Mouse (Mus musculus) inflammation-experienced regulatory T-cells, adult 6 months (primary cell): Measurements from ENCODE around the gene Nucb1. TPM values are rescaled to one million over a fixed set of nuclear protein-coding genes. Genes with fewer than 3 reads are reported as not detected.

Experiments used
- ATAC-seq: one replicate; pipeline ENCODE4 v1.8.0; 2017
- polyA plus RNA-seq, 3 experiments: library from polyadenylated mRNA; unstranded; fragments of 100-300 nt; shearing (Covaris generic); gene quantifications; one replicate each; pipeline ENCODE4 v1.2.1; 2017

Nucb1 gene
- polyA plus RNA-seq, 3 experiments from 2014 or later = 119 to 153 (median 121) TPM

DNA sequence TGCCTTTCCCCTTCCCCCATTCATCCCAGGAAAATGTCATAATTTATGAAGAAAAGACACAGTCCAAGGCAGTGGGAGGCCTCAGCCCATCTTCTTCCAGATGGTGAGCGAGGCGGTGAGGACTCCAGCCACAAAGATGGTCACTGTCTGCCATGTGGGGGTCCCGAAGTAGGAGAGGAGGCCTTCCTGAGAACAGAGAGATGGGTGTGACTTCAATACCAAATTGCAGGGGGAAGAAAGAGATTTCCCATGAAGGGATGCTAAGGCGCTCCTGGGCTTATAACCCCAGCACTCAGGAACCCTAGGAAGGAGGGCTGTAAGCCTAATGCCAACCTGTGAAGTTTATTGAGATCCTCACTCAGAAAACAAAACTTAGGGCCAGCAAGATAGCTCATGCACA is 48.4 kb downstream of the Nucb1 start:
- no peak for ATAC-seq

DNA sequence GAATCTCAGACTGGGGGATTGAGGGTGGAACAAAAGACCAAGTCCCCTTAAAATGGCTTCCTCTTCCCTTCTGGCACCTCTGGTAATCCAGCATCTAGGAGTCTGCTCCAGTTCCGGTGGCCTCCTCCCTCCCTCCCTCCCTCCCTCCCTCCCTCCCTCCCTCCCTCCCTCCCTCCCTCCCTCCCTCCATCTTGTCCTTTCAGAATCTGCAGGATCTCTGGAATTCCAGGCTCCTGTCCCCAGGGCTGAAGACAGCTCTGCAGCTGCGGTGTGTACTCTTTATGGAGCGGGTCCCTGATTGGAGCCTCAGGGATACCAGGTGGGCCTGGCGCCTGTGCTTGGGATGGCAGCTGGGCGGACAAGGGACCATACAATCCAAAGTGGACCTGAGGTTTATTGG is 48.9 kb downstream of the Nucb1 start:
- no peak for ATAC-seq

DNA sequence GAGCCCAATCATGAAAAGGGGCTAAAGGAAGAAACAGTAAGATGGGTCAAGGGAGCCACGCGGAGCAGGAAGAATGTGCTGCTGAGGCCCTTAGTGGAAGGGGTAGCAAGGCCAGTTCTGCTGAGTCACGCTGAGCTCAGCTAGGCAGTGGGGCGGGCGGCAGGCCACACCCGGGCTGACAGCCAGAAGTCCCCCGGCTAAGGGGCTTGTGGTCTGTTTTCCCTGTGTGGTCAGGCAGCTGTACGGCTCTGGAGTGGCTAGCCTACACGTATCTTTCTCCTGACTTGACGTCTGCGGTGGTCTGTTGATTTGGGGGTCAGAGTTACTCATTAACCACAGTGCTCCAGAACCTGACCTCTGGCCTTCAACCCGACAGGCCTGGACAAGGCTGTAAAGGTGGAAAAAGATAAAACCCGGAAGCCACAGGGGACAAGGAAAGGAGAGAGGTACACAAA is 49.3 kb downstream of the Nucb1 start:
- no peak for ATAC-seq

DNA sequence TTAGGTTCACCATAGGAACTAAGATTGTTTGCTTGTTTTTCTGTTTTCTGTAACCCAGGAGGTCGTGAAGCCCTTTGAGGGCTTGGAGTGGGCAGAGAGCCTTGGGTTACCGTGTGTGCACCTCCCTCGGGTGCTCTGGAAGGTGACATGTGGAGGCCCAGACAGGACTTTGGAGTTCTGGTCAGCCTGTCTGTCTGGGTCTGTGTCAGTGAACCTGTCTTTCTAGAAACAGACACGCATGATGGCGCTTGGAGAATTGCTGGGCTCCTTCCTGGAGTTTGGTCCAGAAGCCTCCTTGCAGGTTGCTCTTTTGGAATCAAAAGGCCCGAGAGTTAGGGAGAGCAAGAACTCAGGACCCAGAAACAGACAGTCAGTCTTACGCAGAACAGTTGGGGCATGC is 49.8 kb downstream of the Nucb1 start:
- no peak for ATAC-seq

DNA sequence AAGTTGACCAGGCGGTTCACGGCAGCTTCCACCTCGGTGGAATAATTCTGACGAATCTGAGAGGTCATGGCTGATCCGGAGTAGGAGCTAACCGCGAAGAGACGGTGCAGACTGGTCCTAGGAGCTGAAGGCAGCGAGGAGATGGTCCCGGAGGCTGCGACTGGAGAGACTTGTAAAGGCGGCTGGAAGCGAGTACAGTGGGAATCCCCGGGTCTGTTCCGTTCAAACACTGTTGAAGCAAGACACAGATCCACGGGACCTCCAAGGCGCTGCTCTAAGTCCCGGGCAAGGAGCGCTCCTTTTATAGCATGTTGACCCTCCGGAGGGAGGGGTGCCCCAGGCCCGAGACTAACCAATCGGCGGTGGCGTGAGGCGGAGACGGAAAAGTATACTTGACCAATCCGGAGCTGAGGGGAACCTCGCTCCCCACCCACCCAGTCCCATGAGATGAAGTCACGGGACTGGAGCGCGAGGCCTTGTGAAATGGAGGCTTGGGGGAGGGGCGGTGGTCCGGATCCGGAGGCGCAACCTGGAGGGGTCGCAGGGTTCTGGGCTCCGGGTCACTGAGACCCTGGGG is 50.6 kb downstream of the Nucb1 start, which contains the start of gene Ftl1:
Ftl1 (minus strand) TSS at position 321 of the 577 bp plus-strand sequence.
- peak; percentile 85 for ATAC-seq

- ATAC-seq = peak; percentile 41
These were observed 51.2 kb downstream of the Nucb1 start for GRCm38 (mm10) chr7:45458748-45459563.

DNA sequence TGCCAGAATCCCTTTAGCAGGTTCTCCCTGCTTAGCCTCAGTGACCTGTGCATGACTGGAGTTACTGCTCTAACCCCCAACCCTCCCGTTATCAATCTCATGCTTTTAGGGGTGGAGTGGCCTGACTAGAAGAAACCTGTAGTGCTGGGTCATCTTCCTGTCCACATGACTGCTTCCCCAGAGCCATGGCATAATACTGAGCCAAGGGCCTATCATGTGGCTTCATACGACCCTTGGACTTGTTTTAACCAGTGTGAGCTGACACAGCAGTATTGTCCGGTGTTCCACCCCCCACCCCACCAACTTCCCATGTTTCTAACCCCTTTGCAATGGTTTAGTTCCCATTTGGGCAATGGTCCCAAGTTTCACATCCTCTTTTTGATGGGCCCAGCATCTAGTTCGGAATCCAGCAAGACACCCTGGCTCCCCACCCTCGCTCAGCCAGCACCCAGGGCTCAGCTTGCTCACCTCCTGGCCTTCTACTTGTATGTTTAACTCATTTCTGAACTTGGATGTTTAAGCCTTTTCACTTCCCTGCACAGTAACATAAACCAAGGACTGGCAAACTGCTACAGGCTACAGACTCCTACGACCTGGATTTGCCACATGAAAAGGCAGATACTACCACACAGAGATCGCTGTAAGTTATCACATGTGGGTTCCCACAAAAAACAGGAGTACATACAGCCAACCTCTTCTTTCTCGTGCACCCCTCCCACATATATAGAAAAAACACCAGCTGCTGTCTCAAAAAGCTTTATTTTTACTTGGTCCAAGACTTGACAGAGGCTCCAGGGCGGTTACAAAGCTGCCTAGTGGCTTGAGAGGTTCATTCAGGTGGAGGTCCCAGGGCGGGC is 52.8 kb downstream of the Nucb1 start:
- ATAC-seq = no peak

GRCm38 (mm10) chr7:45456721-45457203 is 53.4 kb downstream of the Nucb1 start:
- ATAC-seq = no peak

GRCm38 (mm10) chr7:45455932-45456696 is 54.1 kb downstream of the Nucb1 start:
- ATAC-seq = no peak

DNA sequence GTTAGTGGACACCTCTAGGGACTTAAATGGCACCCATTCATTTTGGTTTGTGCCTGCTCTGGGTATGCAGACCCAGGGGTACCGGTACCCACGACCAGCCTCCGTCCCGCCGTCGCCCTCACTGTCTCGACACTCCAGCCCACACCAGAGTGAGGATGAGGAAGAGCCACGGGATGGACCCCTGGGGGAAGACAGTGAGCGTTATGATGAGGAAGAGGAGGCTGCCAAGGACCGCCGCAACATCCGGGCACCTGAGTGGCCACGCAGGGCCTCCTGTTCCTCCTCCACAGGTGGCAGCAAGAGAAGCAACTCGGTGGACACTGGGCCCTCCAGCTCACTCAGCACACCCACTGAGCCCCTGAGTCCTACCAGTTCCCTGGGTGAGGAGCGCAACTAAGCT is 55.2 kb downstream of the Nucb1 start:
- no peak for ATAC-seq

GRCm38 (mm10) chr7:45451344-45451982 is 58.7 kb downstream of the Nucb1 start:
- ATAC-seq = peak; percentile 89

- no peak for ATAC-seq
These were observed 60.2 kb downstream of the Nucb1 start for GRCm38 (mm10) chr7:45449974-45450373.

DNA sequence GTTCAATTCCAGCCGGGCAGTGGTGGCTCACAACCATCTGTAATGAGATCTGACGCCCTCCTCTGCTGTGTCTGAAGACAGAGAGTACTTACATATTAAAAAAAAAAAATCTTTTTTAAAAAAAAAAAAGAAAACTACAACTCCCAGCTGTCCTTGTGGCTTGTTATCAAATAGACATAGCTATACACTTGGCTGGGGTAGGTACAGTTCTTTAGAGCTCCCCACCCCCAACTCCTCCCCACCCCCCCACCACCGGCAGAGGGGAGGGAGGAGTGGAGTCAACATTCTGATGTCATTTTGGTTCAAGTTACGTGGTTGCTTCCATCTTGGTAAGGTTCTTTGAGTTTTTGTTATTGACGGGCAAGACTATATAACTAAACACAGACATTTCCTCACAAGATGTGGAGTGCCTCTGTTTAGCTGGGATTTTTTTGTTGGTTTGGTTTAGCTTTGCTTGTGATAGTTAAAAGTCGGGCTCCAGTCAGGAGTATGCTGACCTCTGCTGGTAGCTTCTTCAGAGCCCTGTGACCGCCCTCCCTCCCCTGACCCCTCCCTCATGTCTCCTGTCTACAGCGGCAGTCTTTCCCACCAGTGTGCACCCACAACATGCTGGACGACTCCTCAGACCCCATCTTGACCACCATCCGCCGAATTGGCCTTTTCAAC is 62.7 kb downstream of the Nucb1 start:
- ATAC-seq = no peak

GRCm38 (mm10) chr7:45446589-45446988 is 63.6 kb downstream of the Nucb1 start:
- no peak for ATAC-seq

- ATAC-seq = no peak
These were observed 66.4 kb downstream of the Nucb1 start for GRCm38 (mm10) chr7:45443526-45444420.

Other genes starting within 250 kb of the Nucb1 start
- under 1 TPM in 1 of 3 experiments, not detected in 2; 0.50 TPM for gene Slc6a21, start 232.9 kb downstream of the Nucb1 start, polyA plus RNA-seq
- 10 to 100 TPM; 17.2 to 21.7 (median 19.3) TPM for gene Trpm4, start 176.6 kb downstream of the Nucb1 start, polyA plus RNA-seq
- gene Hrc, start 175.1 kb downstream of the Nucb1 start, polyA plus RNA-seq = not detected
- gene Ppfia3, start 143.4 kb downstream of the Nucb1 start, polyA plus RNA-seq = under 1 TPM in 2 of 3 experiments, not detected in 1; 0.19 to 0.60 TPM
- gene Lin7b, start 139.8 kb downstream of the Nucb1 start, polyA plus RNA-seq = not detected
- 100 to 1,000 TPM in 1 of 3 experiments, 10 to 100 TPM in 2; 72.4 to 131 (median 77.7) TPM for gene Snrnp70, start 114.7 kb downstream of the Nucb1 start, polyA plus RNA-seq
- not detected for gene Kcna7, start 104.8 kb downstream of the Nucb1 start, polyA plus RNA-seq
- gene Ntf5, start 96.7 kb downstream of the Nucb1 start, polyA plus RNA-seq = under 1 TPM in 2 of 3 experiments, not detected in 1; 0.31 to 0.34 TPM
- gene Lhb, start 89.6 kb downstream of the Nucb1 start, polyA plus RNA-seq = not detected
- 1 to 10 TPM; 6.7 to 10.0 (median 9.7) TPM for gene Gys1, start 75.6 kb downstream of the Nucb1 start, polyA plus RNA-seq
- 10 to 100 TPM; 36.7 to 48.4 (median 43.8) TPM for gene Ruvbl2, start 72.3 kb downstream of the Nucb1 start, polyA plus RNA-seq
- gene Ftl1, start 50.5 kb downstream of the Nucb1 start, polyA plus RNA-seq = 1,000 to 10,000 TPM; 1,271 to 2,003 (median 1,772) TPM
- 100 to 1,000 TPM; 138 to 175 (median 143) TPM for gene Bax, start 43.5 kb downstream of the Nucb1 start, polyA plus RNA-seq
- gene Tulp2, start 28.5 kb downstream of the Nucb1 start, polyA plus RNA-seq = 1 to 10 TPM in 1 of 3 experiments, under 1 TPM in 2; 0.23 to 1.8 (median 0.29) TPM
- not detected for gene Gm45808, start 23.6 kb downstream of the Nucb1 start, polyA plus RNA-seq
- 1 to 10 TPM; 1.0 to 1.1 (median 1.1) TPM for gene Dhdh, start 21.6 kb downstream of the Nucb1 start, polyA plus RNA-seq
- 10 to 100 TPM; 30.4 to 76.6 (median 56.4) TPM for gene Ppp1r15a, start 15.9 kb upstream of the Nucb1 start, polyA plus RNA-seq
- under 1 TPM; 0.36 to 0.78 (median 0.53) TPM for gene Plekha4, start 15.9 kb upstream of the Nucb1 start, polyA plus RNA-seq
- gene Hsd17b14, start 44.5 kb upstream of the Nucb1 start, polyA plus RNA-seq = under 1 TPM; 0.82 to 0.95 (median 0.91) TPM
- gene Bcat2, start 59.7 kb upstream of the Nucb1 start, polyA plus RNA-seq = 10 to 100 TPM; 33.2 to 54.7 (median 51.4) TPM
- not detected for gene Fgf21, start 105.1 kb upstream of the Nucb1 start, polyA plus RNA-seq
- not detected for gene Fut1, start 106.9 kb upstream of the Nucb1 start, polyA plus RNA-seq
- gene Izumo1, start 111.4 kb upstream of the Nucb1 start, polyA plus RNA-seq = not detected
- under 1 TPM in 1 of 3 experiments, not detected in 2; 0.17 TPM for gene Rasip1, start 117.1 kb upstream of the Nucb1 start, polyA plus RNA-seq
- gene Mamstr, start 129.6 kb upstream of the Nucb1 start, polyA plus RNA-seq = not detected
- not detected for gene Fut2, start 156.0 kb upstream of the Nucb1 start, polyA plus RNA-seq
- not detected for gene Ntn5, start 173.6 kb upstream of the Nucb1 start, polyA plus RNA-seq
- gene Sec1, start 184.0 kb upstream of the Nucb1 start, polyA plus RNA-seq = under 1 TPM in 1 of 3 experiments, not detected in 2; 0.22 TPM
- 1 to 10 TPM in 2 of 3 experiments, not detected in 1; 1.5 TPM for gene Car11, start 189.4 kb upstream of the Nucb1 start, polyA plus RNA-seq
- 1 to 10 TPM; 3.1 to 8.6 (median 6.5) TPM for gene Dbp, start 194.7 kb upstream of the Nucb1 start, polyA plus RNA-seq
- gene Rpl18, start 205.1 kb upstream of the Nucb1 start, polyA plus RNA-seq = 1,000 to 10,000 TPM; 1,609 to 2,946 (median 2,383) TPM
- gene Sphk2, start 207.6 kb upstream of the Nucb1 start, polyA plus RNA-seq = 10 to 100 TPM; 12.1 to 17.3 (median 15.5) TPM
- gene Fam83e, start 210.8 kb upstream of the Nucb1 start, polyA plus RNA-seq = under 1 TPM in 2 of 3 experiments, not detected in 1; 0.63 to 0.80 TPM
- gene Spaca4, start 215.4 kb upstream of the Nucb1 start, polyA plus RNA-seq = not detected